In the genomic region with DNA sequence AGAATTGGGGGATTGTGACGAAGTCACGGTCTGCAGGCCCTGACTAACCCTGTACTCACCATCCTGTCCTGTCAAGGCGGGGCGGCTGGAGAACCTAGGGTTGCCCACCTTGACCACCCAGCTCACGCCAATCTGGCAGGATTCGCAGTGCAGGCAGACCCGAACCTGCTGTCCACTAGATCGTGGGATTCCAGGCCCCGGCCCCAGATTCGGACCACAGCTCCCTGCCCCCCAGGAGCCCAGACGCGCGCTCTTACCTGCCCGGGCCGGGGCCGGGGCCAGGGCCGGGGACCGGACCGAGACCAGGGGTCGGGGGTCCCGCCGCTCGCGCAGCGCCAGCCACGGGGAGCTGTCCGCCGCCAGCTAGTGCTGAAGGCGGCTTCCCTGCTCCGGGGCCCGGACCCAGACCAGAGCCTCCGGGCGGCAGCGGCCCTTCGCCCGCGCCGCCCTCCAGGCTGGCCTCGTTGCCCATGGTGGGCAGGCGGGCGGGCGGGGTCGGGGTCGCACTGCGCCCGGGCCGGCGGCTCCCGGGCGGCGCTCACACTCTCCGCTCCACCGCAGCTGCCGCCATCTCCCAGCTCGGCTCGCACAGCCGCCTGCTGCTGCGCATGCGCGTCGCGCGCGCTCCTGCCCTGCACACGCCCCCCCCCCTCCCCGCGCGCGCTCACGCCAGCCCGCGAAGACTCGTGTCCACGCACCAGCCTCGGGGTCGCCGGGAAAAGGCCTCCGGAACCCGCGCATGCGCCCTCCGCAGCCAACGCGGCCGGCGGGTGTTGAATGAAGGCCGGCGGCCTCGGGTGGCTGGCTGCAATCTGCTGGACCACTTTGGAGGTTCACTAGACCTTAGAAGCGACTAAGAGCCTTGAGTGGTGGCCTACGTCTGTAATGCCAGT, we compare ENCODE assay signal across 8 mouse cellular contexts. TPM values are rescaled to one million over a fixed set of nuclear protein-coding genes. Genes with fewer than 3 reads are reported as not detected.
DNase-seq lines count a peak whose midpoint lies in the region; ATAC-seq lines count a peak whose summit lies in the region.

Gene Bsn (minus strand): TSS at position 598 of the 893 bp plus-strand sequence.

- H3K4me1 ChIP-seq in forebrain, embryonic 16.5 days (replicated peaks; ENCODE audit: control insufficient read depth, insufficient read depth, low read length) = peaks cover 20% of the 10 kb centered on the region
- peaks cover 40% of the 10 kb centered on the region for H3K4me1 ChIP-seq in hindbrain, embryonic 13.5 days (replicated peaks)

- H3K9ac ChIP-seq in forebrain, embryonic 16.5 days (replicated peaks; ENCODE audit: low read depth, low read length) = peak within 1 kb of the TSS; percentile 89
- peak within 1 kb of the TSS; percentile 97 for H3K9ac ChIP-seq in hindbrain, embryonic 13.5 days

- H3K27me3 ChIP-seq in forebrain, embryonic 16.5 days (replicated peaks; ENCODE audit: control insufficient read depth, insufficient read depth, low read length) = no peaks in the 10 kb centered on the region
- H3K27me3 ChIP-seq in hindbrain, embryonic 13.5 days = 0 out of 2 replicates have a peak, but pooled peaks cover 10% of the 10 kb centered on the region

- H3K4me2 ChIP-seq in forebrain, embryonic 16.5 days (ENCODE audit: low read length) = peak within 1 kb of the TSS; percentile 83
- peak within 1 kb of the TSS; percentile 74 for H3K4me2 ChIP-seq in hindbrain, embryonic 13.5 days

- peak; percentile 65 to 87 for DNase-seq in adrenal gland, adult (ENCODE audit: inconsistent age in 2 of 2, low spot score in 1 of 2)
- peak; percentile 92 to 96 for DNase-seq in cerebellum, adult 18-20 months
- DNase-seq in left cerebral cortex, adult 18-20 months (ENCODE audit: low spot score in 2 of 2) = peak; percentile 78 to 85
- DNase-seq in lung, postnatal 4 days = peak; percentile 70 to 75
- DNase-seq in retina, postnatal 1 day = peak; percentile 94
- DNase-seq in urinary bladder, postnatal 4 days (ENCODE audit: low spot score in 2 of 2) = peak; percentile 52 to 68

- peak within 1 kb of the TSS; percentile 42; the same call in 1 of the 2 replicates for H3K27ac ChIP-seq in forebrain, embryonic 16.5 days (ENCODE audit: low read length)
- peak within 1 kb of the TSS; percentile 87 for H3K27ac ChIP-seq in hindbrain, embryonic 13.5 days

- H3K9me3 ChIP-seq in forebrain, embryonic 16.5 days (ENCODE audit: control insufficient read depth, low read length) = no peaks in the 10 kb centered on the region
- H3K9me3 ChIP-seq in hindbrain, embryonic 13.5 days = no peaks in the 10 kb centered on the region

- peak within 1 kb of the TSS; percentile 75 for H3K4me3 ChIP-seq in forebrain, embryonic 16.5 days (replicated peaks; ENCODE audit: low read length)
- H3K4me3 ChIP-seq in hindbrain, embryonic 13.5 days = peak within 1 kb of the TSS; percentile 90

- under 1% methylated on average over 71 of the region's 91 CpGs for WGBS in forebrain, embryonic 16.5 days
- whole genome bisulfite sequencing in hindbrain, embryonic 13.5 days = 2% methylated on average over 60 of the region's 91 CpGs

- no peaks in the 10 kb centered on the region for H3K36me3 ChIP-seq in forebrain, embryonic 16.5 days (ENCODE audit: control insufficient read depth, insufficient read depth)
- H3K36me3 ChIP-seq in hindbrain, embryonic 13.5 days = peaks cover 20% of the 10 kb centered on the region; the same call in 1 of the 2 replicates

- peak; percentile 86 for ATAC-seq in forebrain, embryonic 16.5 days
- ATAC-seq in hindbrain, embryonic 13.5 days (ENCODE audit: low FRiP score) = peak; percentile 79

RNA-seq across cellular contexts. Expression of gene Bsn, which starts in this region (rescaled TPM):
- 7.0 and 8.5 TPM in 2 replicates for polyA plus RNA-seq in forebrain, embryonic 16.5 days (2015; fragmentation: Nextera tagmentation; extraction: Ambion mirVana)
- polyA plus RNA-seq in hindbrain, embryonic 13.5 days (2015; fragmentation: Nextera tagmentation; extraction: Ambion mirVana) = 8.3 and 8.7 TPM in 2 replicates
- total RNA-seq in left cerebral cortex, adult 18-20 months (2021) = 100 to 1,000 TPM; 243 to 246 TPM

Comparison
In these comparisons a context has a peak if more than half of its experiments do, and no peak if none do; other contexts are left out.
1. Peak in every context shown above with its lines: DNase-seq, ATAC-seq, H3K4me3 ChIP-seq and H3K27ac ChIP-seq.